In the genomic region with DNA sequence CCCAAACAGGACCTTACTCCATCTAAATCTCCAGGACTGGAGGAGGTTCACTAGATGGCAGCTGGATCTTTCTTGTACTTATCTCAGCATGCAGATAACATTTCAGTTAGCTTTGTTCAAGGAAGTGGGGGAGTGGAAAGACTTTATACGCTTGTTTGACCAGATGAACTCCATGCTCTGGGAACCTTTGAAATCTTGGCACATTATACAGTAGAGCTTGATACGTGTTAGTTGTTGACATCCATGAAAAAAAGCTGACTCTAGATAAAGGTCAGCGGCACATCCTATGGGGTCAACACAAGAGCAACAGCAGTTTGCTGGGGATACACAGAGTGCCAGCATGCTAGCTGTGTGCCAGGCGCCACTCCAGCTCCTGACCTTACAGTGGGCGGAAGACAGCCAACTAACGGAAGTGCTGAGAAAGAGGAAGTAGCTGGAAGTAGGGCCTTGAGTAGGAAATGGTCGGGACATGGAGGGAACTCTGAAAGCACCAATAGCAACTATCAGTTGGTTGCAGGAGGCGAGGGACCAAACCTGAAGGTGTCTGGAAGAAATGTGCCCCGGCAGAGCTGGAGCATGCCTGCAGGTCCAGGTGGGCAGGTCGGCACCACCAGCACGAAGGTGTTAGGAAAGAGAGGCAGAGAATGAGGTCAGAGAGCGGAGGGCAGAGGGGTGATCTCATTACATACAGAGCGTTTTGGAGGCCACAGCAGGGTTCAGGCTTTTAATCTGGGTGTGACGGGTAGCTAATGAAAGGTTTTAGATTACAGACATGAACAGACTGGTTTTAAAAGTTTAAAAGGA, we compare ENCODE assay signal across 8 mouse cellular contexts. TPM values are rescaled to one million over a fixed set of nuclear protein-coding genes. Genes with fewer than 3 reads are reported as not detected.
DNase-seq lines count a peak whose midpoint lies in the region.

No protein-coding gene starts in this region.

- DNase-seq in adrenal gland, postnatal 14 days = peak; percentile 17
- DNase-seq in adrenal gland, postnatal 25 days = no peak
- DNase-seq in urinary bladder, postnatal 25 days (ENCODE audit: low spot score) = peak; percentile 11
- no peak for DNase-seq in urinary bladder, adult 2 months (ENCODE audit: low spot score)
- DNase-seq in kidney, postnatal 36 days = peak; percentile 48 to 56
- no peak for DNase-seq in thymus, postnatal 10 days (ENCODE audit: low spot score in 2 of 2)
- no peak for DNase-seq in embryo, embryonic 10 days (ENCODE audit: low spot score)
- no peak for DNase-seq in neural tube, embryonic 10.5 days (ENCODE audit: extremely low spot score, low spot score)

RNA-seq across cellular contexts. Expression of gene Cryl1, which starts 11.4 kb away (rescaled TPM):
- 16.9 and 18.6 TPM in 2 replicates for total RNA-seq in adrenal gland, postnatal 14 days (2021)
- total RNA-seq in adrenal gland, postnatal 25 days (2021) = 12.0 and 19.8 TPM in 2 replicates
- polyA plus RNA-seq in urinary bladder, adult 2 months (2012; rRNA removed) = 52.6 and 67.9 TPM in 2 replicates

RNA-seq across cellular contexts. Expression of gene Ift88, which starts 36.9 kb away (rescaled TPM):
- 9.6 and 10.3 TPM in 2 replicates for total RNA-seq in adrenal gland, postnatal 14 days (2021)
- total RNA-seq in adrenal gland, postnatal 25 days (2021) = 8.3 and 11.2 TPM in 2 replicates
- polyA plus RNA-seq in urinary bladder, adult 2 months (2012; rRNA removed) = 10.1 and 11.5 TPM in 2 replicates

Comparison
In these comparisons a context has a peak if more than half of its experiments do, and no peak if none do; other contexts are left out.
1. DNase-seq: peak in adrenal gland, postnatal 14 days (single experiment), urinary bladder, postnatal 25 days (single experiment) and kidney, postnatal 36 days (2 of 2); none in adrenal gland, postnatal 25 days (single experiment), urinary bladder, adult 2 months (single experiment), thymus, postnatal 10 days (0 of 2), embryo, embryonic 10 days (single experiment) and neural tube, embryonic 10.5 days (single experiment).